Mouse (Mus musculus): ENCODE results near the gene Iqgap1. TPM values are rescaled to one million over a fixed set of nuclear protein-coding genes. Genes with fewer than 3 reads are reported as not detected.

The Iqgap1 gene
- total and polyA plus RNA-seq, 2 experiments from 2014 or later, result 23.6 to 39.8 TPM

DNA sequence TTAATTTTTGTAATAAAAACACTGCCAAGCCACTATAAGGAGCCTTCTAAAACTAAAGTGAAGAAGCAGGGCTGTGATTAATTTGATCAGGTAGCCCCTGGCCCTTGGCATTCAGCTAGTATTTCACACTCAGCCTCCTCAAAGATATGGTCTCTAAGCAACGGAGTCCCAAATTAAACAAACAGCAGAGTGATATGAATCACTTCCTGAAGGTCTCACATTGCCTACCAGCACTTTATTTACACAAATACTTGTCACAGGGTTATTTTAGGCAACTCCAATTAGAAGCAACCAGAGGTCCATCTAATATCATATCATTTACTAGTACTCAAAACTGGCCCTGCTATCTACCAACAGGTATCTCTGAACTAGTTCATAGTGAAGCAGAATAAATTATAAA lies 36.7 kb downstream of the Iqgap1 start:
- H3K9me3 ChIP-seq (replicated peaks; ENCODE audit: control insufficient read depth, low read length), result no peaks in the 10 kb centered on the region
- 0 out of 2 replicates have a peak overlapping the region, but pooled peaks have one; percentile 21 for H3K4me2 ChIP-seq (ENCODE audit: low read depth, low read length)
- no peak overlapping the region for H3K4me3 ChIP-seq (ENCODE audit: low read depth, low read length)
- 7% methylated on average over 1 of the region's 1 CpGs for WGBS
- H3K27me3 ChIP-seq (ENCODE audit: control insufficient read depth, insufficient read depth, low read length), result no peaks in the 10 kb centered on the region
- DNase-seq (ENCODE audit: low spot score) (peak; percentile 79), ATAC-seq (ENCODE audit: insufficient read depth, low read depth) (no peak)
- peak overlapping the region; percentile 88 for H3K27ac ChIP-seq (ENCODE audit: low read depth)
- no peak overlapping the region for H3K9ac ChIP-seq (replicated peaks; ENCODE audit: low read depth, low read length)
- peaks cover 48% of the 10 kb centered on the region for H3K4me1 ChIP-seq (ENCODE audit: control insufficient read depth, insufficient read depth)
- peaks cover 12% of the 10 kb centered on the region for H3K36me3 ChIP-seq (replicated peaks; ENCODE audit: control insufficient read depth, insufficient read depth, low read length)
- TF ChIP-seq EP300 (IDR thresholded peaks at IDR 0.05; ENCODE audit: low read depth) (no peak), CTCF (IDR thresholded peaks at IDR 0.05; ENCODE audit: low read depth) (no peak)

DNA sequence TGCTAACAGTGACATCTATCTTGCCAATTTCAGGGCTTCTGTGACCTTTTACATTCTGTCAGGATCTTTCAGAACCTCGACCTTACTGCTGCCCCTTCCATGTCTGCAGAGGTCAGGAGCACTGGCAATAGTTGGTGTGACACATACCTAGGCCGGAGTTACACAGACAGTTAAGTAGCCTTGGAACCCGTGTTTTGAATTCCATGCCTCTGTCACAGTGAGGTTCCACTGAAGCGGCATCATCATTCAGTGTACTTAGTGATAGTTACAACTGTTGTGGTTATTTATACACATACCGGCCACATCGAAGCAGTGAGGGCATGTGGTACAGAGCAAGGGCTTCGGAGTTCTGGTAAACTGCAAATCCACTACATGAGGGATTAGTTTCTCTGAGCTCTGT lies 37.8 kb downstream of the Iqgap1 start:
- Histone ChIP-seq H3K27me3 (ENCODE audit: control insufficient read depth, insufficient read depth, low read length) (no peaks in the 10 kb centered on the region), H3K4me3 (ENCODE audit: low read depth, low read length) (no peak overlapping the region), H3K4me2 (ENCODE audit: low read depth, low read length) (no peak overlapping the region), H3K4me1 (ENCODE audit: control insufficient read depth, insufficient read depth) (peaks cover 54% of the 10 kb centered on the region), H3K9me3 (replicated peaks; ENCODE audit: control insufficient read depth, low read length) (no peaks in the 10 kb centered on the region), H3K27ac (ENCODE audit: low read depth) (peak overlapping the region; percentile 78), H3K9ac (replicated peaks; ENCODE audit: low read depth, low read length) (no peak overlapping the region), H3K36me3 (replicated peaks; ENCODE audit: control insufficient read depth, insufficient read depth, low read length) (peaks cover 8% of the 10 kb centered on the region)
- peak; percentile 60 for ATAC-seq (ENCODE audit: insufficient read depth, low read depth)
- TF ChIP-seq EP300 (IDR thresholded peaks at IDR 0.05; ENCODE audit: low read depth) (no peak), CTCF (IDR thresholded peaks at IDR 0.05; ENCODE audit: low read depth) (no peak)
- no peak for DNase-seq (ENCODE audit: low spot score)
- 21% methylated on average over 7 of the region's 7 CpGs for WGBS

DNA sequence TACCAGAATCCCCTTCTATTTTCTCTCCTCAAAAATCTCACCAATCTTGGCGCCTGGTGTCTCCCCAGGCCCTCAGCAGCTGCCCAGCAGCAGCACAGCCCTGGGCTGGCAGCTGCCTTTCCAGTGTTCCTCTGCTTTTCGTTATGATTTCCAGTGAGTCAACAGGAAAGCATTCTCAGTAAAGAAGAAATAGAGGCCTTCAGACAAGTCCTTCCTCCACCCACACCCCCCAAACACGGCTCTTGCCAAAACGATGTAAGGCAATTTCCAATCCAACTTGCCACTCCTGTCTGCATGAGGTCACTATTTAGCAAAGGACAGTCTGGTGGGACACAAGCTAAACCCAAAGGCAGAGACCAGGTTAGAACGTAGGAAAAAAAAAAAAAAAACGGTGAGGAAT lies 39.0 kb downstream of the Iqgap1 start:
- WGBS, result 32% methylated on average over 6 of the region's 6 CpGs
- no peak overlapping the region for H3K4me3 ChIP-seq (ENCODE audit: low read depth, low read length)
- no peaks in the 10 kb centered on the region for H3K9me3 ChIP-seq (replicated peaks; ENCODE audit: control insufficient read depth, low read length)
- no peak overlapping the region for H3K9ac ChIP-seq (replicated peaks; ENCODE audit: low read depth, low read length)
- DNase-seq (ENCODE audit: low spot score) (no peak), ATAC-seq (ENCODE audit: insufficient read depth, low read depth) (no peak)
- H3K27ac ChIP-seq (ENCODE audit: low read depth), result peak overlapping the region; percentile 77
- no peaks in the 10 kb centered on the region for H3K27me3 ChIP-seq (ENCODE audit: control insufficient read depth, insufficient read depth, low read length)
- H3K4me1 ChIP-seq (ENCODE audit: control insufficient read depth, insufficient read depth), result peaks cover 63% of the 10 kb centered on the region
- H3K36me3 ChIP-seq (replicated peaks; ENCODE audit: control insufficient read depth, insufficient read depth, low read length), result no peaks in the 10 kb centered on the region
- H3K4me2 ChIP-seq (ENCODE audit: low read depth, low read length), result no peak overlapping the region
- no peak for TF ChIP-seq EP300 (IDR thresholded peaks at IDR 0.05; ENCODE audit: low read depth)
- no peak for TF ChIP-seq CTCF (IDR thresholded peaks at IDR 0.05; ENCODE audit: low read depth)

DNA sequence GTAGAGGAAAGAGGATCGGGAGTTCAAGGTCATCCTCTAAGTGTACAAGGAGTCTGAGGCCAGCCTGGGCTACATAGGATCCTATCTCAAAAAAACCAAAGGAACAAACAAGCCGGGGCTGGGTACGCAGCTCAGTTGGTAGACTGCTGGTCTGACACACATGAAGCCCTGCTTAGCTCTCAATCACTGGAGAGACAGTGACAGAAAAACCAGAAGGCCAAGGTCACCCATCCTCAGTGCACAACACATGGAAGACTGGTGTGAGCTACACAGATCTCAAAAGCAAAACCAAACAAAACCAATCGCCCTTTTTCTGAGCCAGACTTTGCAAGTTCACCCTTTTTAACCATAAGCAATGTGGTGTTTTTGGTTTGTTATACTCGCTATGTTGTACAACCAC lies 41.9 kb downstream of the Iqgap1 start:
- peak overlapping the region; percentile 11; the same call in 1 of the 2 replicates for H3K27ac ChIP-seq (ENCODE audit: low read depth)
- H3K4me1 ChIP-seq (ENCODE audit: control insufficient read depth, insufficient read depth), result peaks cover 57% of the 10 kb centered on the region
- no peaks in the 10 kb centered on the region for H3K9me3 ChIP-seq (replicated peaks; ENCODE audit: control insufficient read depth, low read length)
- ATAC-seq (ENCODE audit: insufficient read depth, low read depth), result no peak
- H3K36me3 ChIP-seq (replicated peaks; ENCODE audit: control insufficient read depth, insufficient read depth, low read length), result no peaks in the 10 kb centered on the region
- TF ChIP-seq EP300 (IDR thresholded peaks at IDR 0.05; ENCODE audit: low read depth), result no peak
- TF ChIP-seq CTCF (IDR thresholded peaks at IDR 0.05; ENCODE audit: low read depth), result no peak
- H3K9ac ChIP-seq (replicated peaks; ENCODE audit: low read depth, low read length), result no peak overlapping the region
- no peak for DNase-seq (ENCODE audit: low spot score)
- H3K27me3 ChIP-seq (ENCODE audit: control insufficient read depth, insufficient read depth, low read length), result no peaks in the 10 kb centered on the region
- no peak overlapping the region for H3K4me3 ChIP-seq (ENCODE audit: low read depth, low read length)
- 89% methylated on average over 5 of the region's 5 CpGs for WGBS
- no peak overlapping the region for H3K4me2 ChIP-seq (ENCODE audit: low read depth, low read length)

DNA sequence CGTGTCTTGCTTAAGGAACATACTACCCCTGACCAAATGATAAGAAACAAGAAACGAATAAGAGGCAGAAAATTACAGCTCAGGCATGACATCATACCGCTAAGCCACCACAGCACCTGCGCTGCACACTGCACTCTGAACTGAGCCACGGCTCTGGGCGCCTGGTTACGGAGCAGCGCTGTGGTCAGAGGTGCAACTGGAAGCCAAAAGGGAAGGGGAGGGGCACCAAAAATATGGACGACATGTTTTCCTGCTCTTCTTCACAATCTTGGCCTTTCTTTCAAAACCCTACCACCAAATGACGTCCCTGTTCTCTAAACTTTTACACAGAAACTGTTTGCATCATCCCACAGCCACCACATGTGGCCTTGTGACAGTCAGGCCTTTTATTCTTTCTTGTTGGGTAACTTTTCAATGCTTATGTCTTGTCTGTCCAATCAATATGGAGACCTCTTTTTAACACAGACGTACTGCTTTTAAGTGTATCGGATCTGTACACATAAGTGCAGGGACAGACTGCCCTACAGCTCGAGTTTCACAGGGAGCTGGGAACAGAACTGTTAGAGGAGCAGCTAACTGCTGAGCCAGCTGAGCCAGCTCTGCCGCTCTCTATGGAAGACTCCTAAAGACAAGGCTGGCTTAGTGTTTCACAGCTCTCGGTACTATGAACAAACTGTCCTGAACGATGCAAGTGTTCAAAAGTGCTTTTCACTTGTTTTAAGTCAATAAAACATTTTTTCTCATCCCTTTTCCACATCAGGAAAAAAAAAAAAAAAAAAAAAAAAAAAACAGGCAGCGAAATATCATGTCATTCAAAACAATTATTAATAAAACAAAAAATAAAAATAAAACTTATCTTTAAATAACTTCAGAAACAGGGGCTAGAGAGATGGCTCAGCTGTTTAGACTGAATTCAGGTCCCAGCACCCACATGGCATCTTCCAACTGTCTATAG lies 43.3 kb downstream of the Iqgap1 start:
- H3K27me3 ChIP-seq (ENCODE audit: control insufficient read depth, insufficient read depth, low read length), result no peaks in the 10 kb centered on the region
- peaks cover 60% of the 10 kb centered on the region for H3K4me1 ChIP-seq (ENCODE audit: control insufficient read depth, insufficient read depth)
- WGBS, result 67% methylated on average over 17 of the region's 17 CpGs
- H3K36me3 ChIP-seq (replicated peaks; ENCODE audit: control insufficient read depth, insufficient read depth, low read length), result no peaks in the 10 kb centered on the region
- ATAC-seq (ENCODE audit: insufficient read depth, low read depth) (no peak), DNase-seq (ENCODE audit: low spot score) (no peak)
- no peak overlapping the region for H3K9ac ChIP-seq (replicated peaks; ENCODE audit: low read depth, low read length)
- peak overlapping the region; percentile 79 for H3K27ac ChIP-seq (ENCODE audit: low read depth)
- TF ChIP-seq EP300 (IDR thresholded peaks at IDR 0.05; ENCODE audit: low read depth) (no peak), CTCF (IDR thresholded peaks at IDR 0.05; ENCODE audit: low read depth) (no peak)
- no peak overlapping the region for H3K4me3 ChIP-seq (ENCODE audit: low read depth, low read length)
- no peak overlapping the region for H3K4me2 ChIP-seq (ENCODE audit: low read depth, low read length)
- no peaks in the 10 kb centered on the region for H3K9me3 ChIP-seq (replicated peaks; ENCODE audit: control insufficient read depth, low read length)

Measured in heart, postnatal 0 days (tissue).